Mouse (Mus musculus): ENCODE measurements around the gene Nr6a1.

Nr6a1 gene

GRCm38 (mm10) chr2:38782731-38783130, 144.8 kb downstream of the Nr6a1 start:
- DNase-seq (ENCODE audit: low read depth, low spot score): no peak

- no peak for DNase-seq (ENCODE audit: low read depth, low spot score)
These were observed 145.4 kb downstream of the Nr6a1 start for GRCm38 (mm10) chr2:38781945-38782720.

GRCm38 (mm10) chr2:38779939-38780338, 147.5 kb downstream of the Nr6a1 start:
- no peak for DNase-seq (ENCODE audit: low read depth, low spot score)

GRCm38 (mm10) chr2:38777326-38777725, 150.2 kb downstream of the Nr6a1 start:
- DNase-seq (ENCODE audit: low read depth, low spot score): no peak

GRCm38 (mm10) chr2:38774936-38775335, 152.6 kb downstream of the Nr6a1 start:
- no peak for DNase-seq (ENCODE audit: low read depth, low spot score)

GRCm38 (mm10) chr2:38771478-38771797, 156.1 kb downstream of the Nr6a1 start:
- DNase-seq (ENCODE audit: low read depth, low spot score): no peak

GRCm38 (mm10) chr2:38770772-38771477, 156.6 kb downstream of the Nr6a1 start:
- DNase-seq (ENCODE audit: low read depth, low spot score): no peak

GRCm38 (mm10) chr2:38767177-38767931, 160.1 kb downstream of the Nr6a1 start:
- DNase-seq (ENCODE audit: low read depth, low spot score): no peak

- no peak for DNase-seq (ENCODE audit: low read depth, low spot score)
These were observed 187.6 kb downstream of the Nr6a1 start for GRCm38 (mm10) chr2:38739847-38740246.

- DNase-seq (ENCODE audit: low read depth, low spot score): peak; percentile 7
These were observed 188.1 kb downstream of the Nr6a1 start for GRCm38 (mm10) chr2:38739410-38739809.

GRCm38 (mm10) chr2:38738601-38739301, 188.7 kb downstream of the Nr6a1 start:
- no peak for DNase-seq (ENCODE audit: low read depth, low spot score)

- no peak for DNase-seq (ENCODE audit: low read depth, low spot score)
These were observed 191.7 kb downstream of the Nr6a1 start for GRCm38 (mm10) chr2:38735740-38736139.

- DNase-seq (ENCODE audit: low read depth, low spot score): no peak
These were observed 192.8 kb downstream of the Nr6a1 start for GRCm38 (mm10) chr2:38734721-38735120.

- no peak for DNase-seq (ENCODE audit: low read depth, low spot score)
These were observed 197.1 kb downstream of the Nr6a1 start for GRCm38 (mm10) chr2:38730331-38730827.

GRCm38 (mm10) chr2:38725427-38725826, 202.1 kb downstream of the Nr6a1 start:
- no peak for DNase-seq (ENCODE audit: low read depth, low spot score)

GRCm38 (mm10) chr2:38723378-38723777, 204.1 kb downstream of the Nr6a1 start:
- no peak for DNase-seq (ENCODE audit: low read depth, low spot score)

GRCm38 (mm10) chr2:38722076-38722475, 205.4 kb downstream of the Nr6a1 start:
- no peak for DNase-seq (ENCODE audit: low read depth, low spot score)

- DNase-seq (ENCODE audit: low read depth, low spot score): no peak
These were observed 206.8 kb downstream of the Nr6a1 start for GRCm38 (mm10) chr2:38720661-38721060.

- DNase-seq (ENCODE audit: low read depth, low spot score): no peak
These were observed 208.1 kb downstream of the Nr6a1 start for GRCm38 (mm10) chr2:38719354-38719753.

GRCm38 (mm10) chr2:38718676-38719075, 208.8 kb downstream of the Nr6a1 start:
- no peak for DNase-seq (ENCODE audit: low read depth, low spot score)

- no peak for DNase-seq (ENCODE audit: low read depth, low spot score)
These were observed 210.1 kb downstream of the Nr6a1 start for GRCm38 (mm10) chr2:38717436-38717835.

- no peak for DNase-seq (ENCODE audit: low read depth, low spot score)
These were observed 213.2 kb downstream of the Nr6a1 start, which contains the start of gene Nr5a1 for GRCm38 (mm10) chr2:38714324-38714723. TSS of gene Nr5a1 (minus strand) at chr2:38714542.
